Mouse (Mus musculus) Patski (cell line): ENCODE data around the gene Mrgprg. TPM values are rescaled to one million over a fixed set of nuclear protein-coding genes. Genes with fewer than 3 reads are reported as not detected.

ENCODE experiments used
- ATAC-seq: fragments of 100-300 bp; one replicate; pipeline ENCODE4 v1.8.0; 2021
- CTCF ChIA-PET: fragments of 350-600 bp; sonication (Branson Sonifier 250); formaldehyde crosslinking; loops from one replicate; lab custom pipeline; 2022; ENCODE audit warnings: inconsistent platforms; lab: Charles Lee
- POLR2A ChIA-PET: fragments of 350-600 bp; sonication (Branson Sonifier 250); formaldehyde crosslinking; loops from one replicate; lab custom pipeline; 2022; ENCODE audit warnings: antibody characterized with exemption, inconsistent platforms; lab: Charles Lee
- DNase-seq: peaks from one replicate; pipeline ENCODE4 v3.0.0-alpha.2; 2011; ENCODE audit warnings: low read depth, low spot score
- H3K27me3 ChIP-seq: fragments of 371-371 bp; one replicate; pipeline ENCODE4 v1.5.1; 2021
- CTCF ChIP-seq: fragments of 100-300 bp; IDR thresholded peaks from one replicate; pipeline ENCODE4 v1.5.1; 2021
- in situ Hi-C: fragments of 300-500 bp; cut with MboI; formaldehyde crosslinking; loops from 3 replicates; pipeline ENCODE4 v1.11.1; 2018; ENCODE audit warnings: low pct_unique_long_range_greater_than_20kb, mixed read lengths
- polyA plus RNA-seq: library from polyadenylated mRNA; unstranded; gene quantifications from one replicate; pipeline ENCODE4 v1.2.3, GENCODE M21; 2021

Gene Mrgprg
- not detected for polyA plus RNA-seq

GRCm38 (mm10) chr7:143766893-143767292 is at the start of gene Mrgprg:
Mrgprg (minus strand) TSS chr7:143766993.
- no peak for DNase-seq
- in situ Hi-C loops = no loop called here
- no peaks in the 10 kb centered on the region for H3K27me3 ChIP-seq
- ChIA-PET CTCF (no interaction called here), POLR2A (no interaction called here)
- ATAC-seq = no peak
- no peak for TF ChIP-seq CTCF

DNA sequence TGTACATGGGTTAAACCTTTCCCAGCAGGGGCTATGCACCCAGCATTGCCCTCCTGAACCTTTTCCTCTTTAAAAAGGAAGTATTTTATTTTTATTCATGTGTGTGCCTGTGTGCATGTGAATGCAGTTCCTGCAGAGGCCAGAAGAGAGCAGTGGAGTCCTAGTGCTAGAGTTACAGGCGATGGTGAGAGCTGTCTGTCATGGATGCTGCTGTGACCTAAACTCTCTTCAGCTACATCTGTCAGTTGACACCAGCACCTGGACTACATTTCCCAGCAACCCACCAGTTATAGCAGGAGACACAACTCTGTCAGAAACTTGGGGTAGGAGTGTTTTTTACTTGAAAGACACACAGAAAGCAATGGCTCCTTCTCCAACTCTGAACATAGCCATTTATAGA is 42.1 kb upstream of the Mrgprg start:
- CTCF ChIA-PET = interaction anchor here (1.8 kb wide), 2 partner anchors 12 to 13 kb away, joined by 4 to 5 read pairs; no protein-coding TSS in a partner anchor
- in situ Hi-C loops = no loop called here
- no peak for ATAC-seq
- no peak for TF ChIP-seq CTCF
- H3K27me3 ChIP-seq = no peaks in the 10 kb centered on the region
- POLR2A ChIA-PET = no interaction called here
- no peak for DNase-seq

GRCm38 (mm10) chr7:143805199-143805624 is 38.4 kb upstream of the Mrgprg start:
- POLR2A ChIA-PET = no interaction called here
- CTCF ChIA-PET = interaction anchor here (0.9 kb wide), 1 partner anchor 21 kb away, joined by 3 read pairs; the partner anchor contains the start of gene Mrgpre
- in situ Hi-C loops = no loop called here
- H3K27me3 ChIP-seq = no peaks in the 10 kb centered on the region
- no peak for DNase-seq
- no peak for ATAC-seq
- no peak for TF ChIP-seq CTCF

- in situ Hi-C loops = no loop called here
- POLR2A ChIA-PET = interaction anchor here (0.7 to 0.9 kb wide), 2 partner anchors 17 to 170 kb away, joined by 3 to 4 read pairs; no protein-coding TSS in a partner anchor
- TF ChIP-seq CTCF = no peak
- peak; percentile 26 for ATAC-seq
- no peaks in the 10 kb centered on the region for H3K27me3 ChIP-seq
- DNase-seq = no peak
- CTCF ChIA-PET = interaction anchor here (0.9 to 3.1 kb wide), 4 partner anchors 12 to 28 kb away, joined by 3 to 15 read pairs (median 3); partner anchors contain the start of gene Mrgpre
Measured at GRCm38 (mm10) chr7:143801195-143802065, 34.6 kb upstream of the Mrgprg start.

- TF ChIP-seq CTCF = no peak
- ATAC-seq = no peak
- POLR2A ChIA-PET = no interaction called here
- in situ Hi-C loops = no loop called here
- CTCF ChIA-PET = interaction anchor here (1.1 to 3.1 kb wide), 3 partner anchors 12 to 29 kb away, joined by 3 to 15 read pairs (median 3); partner anchors contain the start of gene Mrgpre
- no peak for DNase-seq
- no peaks in the 10 kb centered on the region for H3K27me3 ChIP-seq
Measured at GRCm38 (mm10) chr7:143800770-143801169, 34.0 kb upstream of the Mrgprg start.

GRCm38 (mm10) chr7:143798783-143799182 is 32.0 kb upstream of the Mrgprg start:
- DNase-seq = no peak
- CTCF ChIA-PET = interaction anchor here (0.8 to 2.2 kb wide), 4 partner anchors 9 to 109 kb away, joined by 4 to 10 read pairs (median 4); partner anchors contain the start of gene Mrgpre
- ATAC-seq = peak; percentile 76
- H3K27me3 ChIP-seq = no peaks in the 10 kb centered on the region
- POLR2A ChIA-PET = interaction anchor here (0.6 to 1.6 kb wide), 4 partner anchors 9 to 42 kb away, joined by 3 to 5 read pairs (median 3); partner anchors contain the start of genes Mrgpre and Osbpl5
- in situ Hi-C loops = no loop called here
- TF ChIP-seq CTCF = no peak

DNA sequence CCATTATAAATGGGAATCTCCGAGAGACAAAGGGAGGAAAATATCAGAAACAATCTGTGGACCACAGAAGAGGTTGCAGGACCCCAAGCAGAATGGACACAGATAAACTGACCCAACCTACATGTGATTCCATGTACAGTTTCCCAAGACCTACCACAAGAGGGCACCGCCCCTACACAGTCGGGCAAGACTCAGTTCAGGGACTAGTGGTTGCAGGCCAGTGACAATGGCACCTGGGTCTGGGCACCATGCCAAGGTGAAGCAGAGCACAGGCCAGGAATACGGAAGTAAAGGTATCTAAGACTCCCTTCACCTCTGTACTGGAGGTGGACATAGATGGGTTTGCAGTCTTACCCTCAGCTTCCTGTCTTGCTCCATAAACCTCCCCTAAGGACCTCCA is 26.3 kb upstream of the Mrgprg start:
- no peaks in the 10 kb centered on the region for H3K27me3 ChIP-seq
- TF ChIP-seq CTCF = no peak
- in situ Hi-C loops = no loop called here
- ChIA-PET POLR2A (no interaction called here), CTCF (no interaction called here)
- DNase-seq (no peak), ATAC-seq (no peak)

GRCm38 (mm10) chr7:143792336-143792985 is 25.7 kb upstream of the Mrgprg start:
- in situ Hi-C loops = no loop called here
- CTCF ChIA-PET = no interaction called here
- DNase-seq = no peak
- TF ChIP-seq CTCF = no peak
- POLR2A ChIA-PET = no interaction called here
- H3K27me3 ChIP-seq = no peaks in the 10 kb centered on the region
- no peak for ATAC-seq

GRCm38 (mm10) chr7:143783996-143784829 is 17.4 kb upstream of the Mrgprg start, which contains the start of gene Mrgpre:
Mrgpre (minus strand) TSS chr7:143784500.
- no peak for TF ChIP-seq CTCF
- ATAC-seq (peak; percentile 67), DNase-seq (no peak)
- POLR2A ChIA-PET = interaction anchor here (1.0 to 1.4 kb wide), 4 partner anchors 12 to 116 kb away, joined by 3 to 5 read pairs (median 4); no protein-coding TSS in a partner anchor
- in situ Hi-C loops = no loop called here
- CTCF ChIA-PET = interaction anchor here (0.7 to 2.7 kb wide), 22 partner anchors 8 to 295 kb away, joined by 3 to 19 read pairs (median 6); no protein-coding TSS in a partner anchor
- no peaks in the 10 kb centered on the region for H3K27me3 ChIP-seq
